Mouse (Mus musculus) embryonic facial prominence, embryonic 11.5 days (tissue): ENCODE results near the gene Gm21936. TPM values are rescaled to one million over a fixed set of nuclear protein-coding genes. Genes with fewer than 3 reads are reported as not detected.
"Not testable (repeated sequence)": the region's sequence is repeated elsewhere in the genome, so short reads cannot be mapped to it uniquely, and the experiment has no call there.

Experiments
- ATAC-seq: fragments of 200-750 bp; cut with Nextera tagmentation; replicated peaks from 2 replicates; pipeline ENCODE4 v1.8.0; 2017; ENCODE audit warnings: low read depth; ENCODE audit not compliant: insufficient number of reproducible peaks, low FRiP score, low TSS enrichment
- DNase-seq: peaks from one replicate; pipeline ENCODE4 v3.0.0-alpha.2; 2015; ENCODE audit warnings: low spot score
- H3K27ac ChIP-seq: fragments of 300-500 bp; sonication (generic); replicated peaks from 2 replicates; pipeline ENCODE4 v1.5.1; 2014; ENCODE audit warnings: mild to moderate bottlenecking, low read depth, low read length, control low read depth
- H3K27me3 ChIP-seq: fragments of 300-500 bp; sonication (generic); 2 replicates; pipeline ENCODE4 v1.6.1; 2014; ENCODE audit warnings: mild to moderate bottlenecking, low read length, moderate library complexity, mixed read lengths; ENCODE audit not compliant: control insufficient read depth, insufficient read depth
- H3K36me3 ChIP-seq: fragments of 300-500 bp; sonication (generic); replicated peaks from 2 replicates; pipeline ENCODE4 v1.6.1; 2014; ENCODE audit warnings: low read depth, mild to moderate bottlenecking, low read length, moderate library complexity, mixed read lengths; ENCODE audit not compliant: control insufficient read depth, insufficient read depth
- H3K4me1 ChIP-seq: fragments of 300-500 bp; sonication (generic); 2 replicates; pipeline ENCODE4 v1.6.1; 2014; ENCODE audit warnings: low read length, mixed read lengths; ENCODE audit not compliant: control insufficient read depth, insufficient read depth
- H3K4me2 ChIP-seq: fragments of 300-500 bp; sonication (generic); 2 replicates; pipeline ENCODE4 v1.6.1; 2014; ENCODE audit warnings: low read depth, mild to moderate bottlenecking, control low read depth, low read length, moderate library complexity
- H3K4me3 ChIP-seq: fragments of 300-500 bp; sonication (generic); 2 replicates; pipeline ENCODE4 v1.5.1; 2014; ENCODE audit warnings: low read depth, low read length, control low read depth
- H3K9ac ChIP-seq: fragments of 300-500 bp; sonication (generic); replicated peaks from 2 replicates; pipeline ENCODE4 v1.6.1; 2014; ENCODE audit warnings: mild to moderate bottlenecking, control low read depth, low read length
- H3K9me3 ChIP-seq: fragments of 300-500 bp; sonication (generic); replicated peaks from 2 replicates; pipeline ENCODE4 v1.6.1; 2016; ENCODE audit warnings: mild to moderate bottlenecking, low read length, inconsistent platforms, mixed read lengths; ENCODE audit not compliant: control insufficient read depth
- WGBS: fragments of 180-500 bp; shearing (Covaris S2); extraction: QIAGEN DNeasy Blood & Tissue Kit; methylation state at CpG from one replicate; pipeline ENCODE4 v1.1.7; 2014; 5-methylcytosine and 5-hydroxymethylcytosine counted together
- polyA plus RNA-seq: library from polyadenylated mRNA; unstranded; fragments of >200 nt; fragmentation: Nextera tagmentation; extraction: Ambion mirVana; gene quantifications from 2 replicates; pipeline ENCODE4 v1.2.1, GENCODE M21; 2014

Gene Gm21936
- polyA plus RNA-seq = not detected in 2 replicates

DNA sequence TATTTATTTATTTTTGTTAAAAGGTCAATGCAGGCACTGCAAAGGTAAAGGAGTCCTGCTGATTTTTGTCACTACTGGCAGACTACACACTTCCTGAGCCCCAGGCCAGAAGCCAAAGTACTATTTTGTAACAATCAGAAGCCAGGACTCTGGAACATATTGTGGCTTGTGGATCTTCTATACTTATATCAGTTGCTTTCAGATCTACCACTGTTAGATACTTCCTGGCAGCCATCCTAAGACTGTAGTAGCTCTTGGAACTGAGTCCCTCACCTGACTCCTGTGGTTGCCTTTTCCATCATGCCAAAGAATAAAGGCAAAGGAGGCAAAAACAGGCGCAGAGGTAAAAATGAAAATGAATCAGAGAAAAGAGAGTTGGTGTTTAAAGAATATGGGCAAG, at the start of gene Gm21936:
TSS of gene Gm21936 (plus strand) at position 301 of the 400 bp plus-strand sequence.
- WGBS = 100% methylated on average over 1 of the region's 1 CpGs

DNA sequence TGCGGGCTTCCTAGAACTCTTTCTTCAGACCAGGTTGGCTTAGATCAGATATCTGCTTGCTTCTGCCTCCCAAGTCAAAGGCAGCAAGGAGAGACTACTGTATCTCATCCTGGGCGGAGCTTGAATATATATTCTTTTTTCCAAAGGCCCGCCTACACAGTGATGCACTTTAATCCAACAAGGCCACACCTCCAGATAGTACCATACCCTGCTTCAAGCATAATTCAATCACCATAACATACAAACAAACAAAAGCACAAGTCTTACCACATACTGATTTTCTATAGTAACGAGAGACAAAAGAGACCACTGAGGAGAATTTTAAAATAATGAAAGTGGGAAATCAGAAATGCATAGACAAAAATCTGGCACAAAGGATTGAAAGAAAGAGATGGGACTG, 19.7 kb upstream of the Gm21936 start, which contains the start of gene Gm21319:
TSS of gene Gm21319 (minus strand) at position 101 of the 400 bp plus-strand sequence.
- not testable (repeated sequence) for H3K36me3 ChIP-seq, H3K4me3 ChIP-seq, H3K27ac ChIP-seq, H3K4me1 ChIP-seq, H3K27me3 ChIP-seq, H3K9me3 ChIP-seq, ATAC-seq, DNase-seq, H3K9ac ChIP-seq, H3K4me2 ChIP-seq
- WGBS = 91% methylated on average over 4 of the region's 4 CpGs

More for the DNA sequence above, at the start of gene Gm21936:
- H3K4me3 ChIP-seq, H3K36me3 ChIP-seq, H3K4me1 ChIP-seq, H3K9ac ChIP-seq, H3K27me3 ChIP-seq, DNase-seq, H3K4me2 ChIP-seq, ATAC-seq, H3K9me3 ChIP-seq, H3K27ac ChIP-seq: not testable (repeated sequence)

DNA sequence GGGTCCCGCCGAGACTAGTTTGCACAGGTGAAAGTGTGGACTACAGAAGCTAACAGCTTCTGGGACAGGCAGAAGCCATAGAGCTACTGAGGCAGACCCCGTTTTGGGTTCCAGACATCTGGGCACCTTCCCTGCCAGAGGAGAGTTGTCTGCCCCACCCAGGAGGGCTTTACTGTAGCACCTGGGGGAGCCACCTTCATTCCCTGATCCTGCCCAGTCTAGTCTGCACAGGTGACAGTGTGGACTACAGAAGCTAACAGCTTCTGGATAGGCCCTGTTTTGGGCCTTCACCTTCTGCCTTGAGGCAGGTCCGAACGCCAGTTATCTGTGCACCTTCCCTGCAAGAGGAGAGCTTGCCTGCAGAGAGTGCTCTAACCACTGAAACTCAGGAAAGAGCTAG, 2.7 kb downstream of the Gm21936 start:
- H3K4me1 ChIP-seq = not testable (repeated sequence)

DNA sequence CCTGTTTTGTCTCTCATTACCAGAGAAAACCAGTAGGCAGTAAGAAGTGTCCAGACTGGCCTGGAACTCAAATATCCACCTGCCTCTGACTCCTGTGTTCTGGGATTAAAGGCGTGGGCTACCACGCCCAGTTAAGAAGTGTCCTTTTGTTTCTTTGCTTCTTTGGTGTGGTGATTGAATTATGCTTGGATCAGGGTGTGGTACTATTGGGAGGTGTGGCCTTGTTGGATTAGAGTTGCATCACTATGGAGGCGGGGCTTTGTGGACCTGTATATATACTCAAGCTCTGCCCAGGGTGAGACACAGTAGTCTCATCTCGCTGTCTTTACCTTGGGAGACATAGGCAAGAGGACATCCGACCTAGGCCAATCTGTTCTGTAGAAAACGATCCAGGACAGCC, 21.0 kb downstream of the Gm21936 start, which contains the start of gene BB287469:
TSS of gene BB287469 (plus strand) at position 301 of the 400 bp plus-strand sequence.
- not testable (repeated sequence) for H3K9me3 ChIP-seq, H3K36me3 ChIP-seq, H3K9ac ChIP-seq, DNase-seq, H3K4me3 ChIP-seq, H3K27me3 ChIP-seq, H3K4me2 ChIP-seq, ATAC-seq, H3K27ac ChIP-seq, H3K4me1 ChIP-seq
- WGBS = 93% methylated on average over 3 of the region's 6 CpGs

More for the DNA sequence above, 2.7 kb downstream of the Gm21936 start:
- not testable (repeated sequence) for ATAC-seq, H3K4me2 ChIP-seq, H3K36me3 ChIP-seq, H3K27me3 ChIP-seq, H3K9ac ChIP-seq, H3K27ac ChIP-seq, DNase-seq, H3K9me3 ChIP-seq, H3K4me3 ChIP-seq
- WGBS = 91% methylated on average over 5 of the region's 5 CpGs

DNA sequence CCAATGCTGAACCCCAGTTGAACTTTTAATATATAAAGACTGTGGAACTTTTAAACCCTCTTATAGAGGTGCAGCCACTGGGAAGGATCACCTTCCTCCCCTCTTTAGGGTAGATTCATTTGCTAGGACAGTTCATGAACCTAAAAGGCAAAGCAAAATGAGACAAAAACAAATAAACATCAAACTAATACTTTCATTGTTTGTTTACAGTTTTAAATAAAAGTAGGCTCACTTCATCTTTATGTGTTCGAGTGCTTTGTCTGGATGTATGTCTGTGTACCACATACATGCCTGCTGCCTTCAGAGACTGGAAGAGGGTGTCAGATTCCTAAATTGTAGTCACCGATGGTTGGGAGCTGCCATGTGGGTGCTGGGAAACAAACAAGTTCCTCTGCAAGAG, 46.9 kb downstream of the Gm21936 start, which contains the start of gene Gm2001:
TSS of gene Gm2001 (minus strand) at position 101 of the 400 bp plus-strand sequence.
- DNase-seq, H3K27me3 ChIP-seq, H3K36me3 ChIP-seq, H3K27ac ChIP-seq, H3K4me3 ChIP-seq, H3K4me1 ChIP-seq, H3K4me2 ChIP-seq, H3K9ac ChIP-seq, H3K9me3 ChIP-seq, ATAC-seq: not testable (repeated sequence)
- 65% methylated on average over 1 of the region's 2 CpGs for WGBS

Other genes with a start within 250 kb of the Gm21936 start
- gene Oog1, start 192.8 kb upstream of the Gm21936 start, polyA plus RNA-seq = not detected in 2 replicates
- not detected in 2 replicates for gene Gm4027, start 176.6 kb upstream of the Gm21936 start, polyA plus RNA-seq
- not detected in 2 replicates for gene Gm16381, start 150.9 kb upstream of the Gm21936 start, polyA plus RNA-seq
- not detected in 2 replicates for gene Gm21319, start 19.8 kb upstream of the Gm21936 start, polyA plus RNA-seq
- gene BB287469, start 21.1 kb downstream of the Gm21936 start, polyA plus RNA-seq = not detected in 2 replicates
- gene Gm2001, start 46.8 kb downstream of the Gm21936 start, polyA plus RNA-seq = not detected in 2 replicates
- gene Gm2016, start 78.6 kb downstream of the Gm21936 start, polyA plus RNA-seq = not detected in 2 replicates
- gene Gm2022, start 99.9 kb downstream of the Gm21936 start, polyA plus RNA-seq = not detected in 2 replicates
- gene Gm2035, start 124.3 kb downstream of the Gm21936 start, polyA plus RNA-seq = not detected in 2 replicates
- not detected in 2 replicates for gene Gm2042, start 158.6 kb downstream of the Gm21936 start, polyA plus RNA-seq
- gene Gm2075, start 216.3 kb downstream of the Gm21936 start, polyA plus RNA-seq = not detected in 2 replicates
- gene Gm6803, start 223.3 kb downstream of the Gm21936 start, polyA plus RNA-seq = not detected in 2 replicates
- gene Gm2056, start 231.5 kb downstream of the Gm21936 start, polyA plus RNA-seq = not detected in 2 replicates